Mouse (Mus musculus) cortical plate, adult 2 months (tissue): ENCODE measurements around the gene Unc5cl.

ENCODE experiments used
- CTCF ChIP-seq: fragments of 200-500 bp; IDR thresholded peaks from 2 replicates; pipeline ENCODE4 v1.5.1; 2011; ENCODE audit warnings: mild to moderate bottlenecking, control low read depth, low read length; ENCODE audit not compliant: insufficient read depth; ENCODE audit errors: extremely low read depth
- POLR2A ChIP-seq: fragments of 200-500 bp; IDR thresholded peaks from 2 replicates; pipeline ENCODE4 v1.6.1; 2011; ENCODE audit warnings: mild to moderate bottlenecking, low read length, control low read depth; ENCODE audit not compliant: insufficient read depth; ENCODE audit errors: extremely low read depth

GRCm38 (mm10) chr17:48543301-48543765, 88.6 kb downstream of the Unc5cl start:
- TF ChIP-seq POLR2A (no peak), CTCF (no peak)
